Mouse (Mus musculus) sigmoid colon, adult 10 weeks (tissue): ENCODE measurements around the gene St8sia4. TPM values are rescaled to one million over a fixed set of nuclear protein-coding genes. Genes with fewer than 3 reads are reported as not detected.

Experiments
- polyA plus RNA-seq: library from polyadenylated mRNA; stranded (reverse); fragments of 350-450 nt; fragmentation: Illumina TruSeq; extraction: RNeasy Lipid Tissue Mini Kit (QIAGEN cat#74804); gene quantifications from one replicate; pipeline ENCODE4 v1.2.3, GENCODE M21; 2014; ENCODE audit warnings: low read depth, low replicate concordance

The St8sia4 gene
- 19.8 TPM for polyA plus RNA-seq

DNA sequence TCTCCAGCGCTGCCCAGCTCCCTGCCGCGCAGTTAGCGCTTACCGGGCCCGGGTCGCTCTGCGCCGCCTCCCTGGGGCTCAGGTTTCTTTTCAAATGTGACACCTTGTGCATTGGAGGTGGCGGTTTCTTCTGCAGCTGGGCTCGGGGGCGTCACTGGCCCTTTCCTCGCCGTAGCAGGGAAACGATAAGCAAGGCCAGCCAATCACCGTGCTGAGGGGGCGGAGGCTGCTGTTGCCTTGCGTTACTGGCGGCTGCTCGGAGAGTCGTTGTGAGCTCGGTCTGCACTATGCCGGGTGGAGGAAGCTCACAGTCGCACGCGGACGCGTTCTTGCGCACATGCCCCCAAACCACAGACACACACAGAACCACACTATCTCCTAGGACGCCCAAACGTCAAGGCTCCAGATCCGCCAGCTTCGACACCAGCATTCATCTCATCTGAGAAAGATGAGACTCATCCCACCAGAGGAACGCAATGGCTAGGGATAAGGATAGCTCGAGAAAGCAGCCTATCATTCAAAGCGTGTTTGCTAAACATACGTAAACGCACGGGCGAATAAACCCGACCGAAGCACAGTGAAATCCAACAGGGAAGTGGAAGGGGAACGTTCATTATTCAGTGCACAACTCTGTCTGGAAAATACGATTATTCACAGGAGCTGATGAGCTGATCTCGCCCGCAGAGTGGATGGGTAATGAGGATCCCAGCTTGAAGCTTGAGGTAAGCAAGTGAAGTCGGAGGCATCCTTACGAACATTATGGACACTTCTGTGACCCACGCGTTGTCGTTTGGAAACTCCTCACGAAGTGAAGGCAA, at the start of gene St8sia4:
TSS of gene St8sia4 (minus strand) at position 137 of the 818 bp plus-strand sequence.

